Mouse (Mus musculus) cerebellum, adult 9-11 months (tissue): ENCODE results near the gene Fsip2.

Source experiments
- DNase-seq: peaks from one replicate; pipeline ENCODE4 v3.0.0; 2022

Fsip2 gene

GRCm38 (mm10) chr2:82943472-82943871, at the start of gene Fsip2:
Gene Fsip2 (plus strand): TSS chr2:82943634.
- no peak for DNase-seq

- no peak for DNase-seq
Observed at GRCm38 (mm10) chr2:82963443-82963842, 20.0 kb downstream of the Fsip2 start.

GRCm38 (mm10) chr2:83025853-83026252, 82.4 kb downstream of the Fsip2 start:
- DNase-seq: no peak

DNA sequence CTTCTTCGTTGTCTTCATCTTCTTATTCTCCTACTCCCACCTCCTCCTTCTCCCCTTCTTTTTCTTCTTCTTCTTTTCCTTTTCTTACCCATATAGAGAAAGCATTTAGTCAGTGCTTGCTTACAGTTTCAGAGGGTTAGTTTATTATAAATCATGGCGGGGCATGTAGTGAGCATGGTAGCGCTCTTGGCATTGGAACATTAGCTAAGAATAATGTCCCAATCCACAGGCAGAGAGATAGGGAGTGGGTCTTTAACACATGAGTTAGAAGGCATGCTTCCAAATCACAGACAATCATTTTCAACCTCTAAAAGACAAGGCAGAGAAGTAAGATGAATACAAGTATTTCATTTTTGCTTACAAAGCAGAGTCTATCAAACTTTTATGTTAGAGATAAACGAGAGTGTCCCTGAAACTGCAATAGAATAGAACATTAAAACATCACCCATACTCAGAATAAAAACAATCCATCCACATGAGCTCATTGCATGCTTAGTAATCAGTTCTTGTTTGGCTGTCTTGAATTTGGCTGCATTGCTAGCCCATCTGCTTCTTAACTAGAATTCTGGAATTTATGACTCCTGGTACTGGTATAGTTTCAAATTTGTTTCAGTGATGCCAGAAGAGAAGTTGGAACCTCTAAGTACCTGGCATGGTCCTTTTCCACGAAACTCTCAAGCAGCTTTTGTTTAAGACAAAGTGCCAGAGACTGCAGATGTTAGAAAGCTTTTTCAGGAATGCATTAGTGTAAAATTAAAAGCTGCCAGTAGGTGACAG, 109.7 kb downstream of the Fsip2 start:
- DNase-seq: no peak
